Mouse (Mus musculus): ENCODE measurements at regions not wholly inside any gene's neighbourhood (a gene's known extent, or its start where the extent isn't known, plus 50 kb on each side); places are given as distances from the start of the nearest gene placed in this dataset.
A peak's percentile ranks its signal among the peaks of the same experiment; 100 is the strongest.

- Histone ChIP-seq H3K27me3 (no peaks in the 10 kb centered on the region), H3K27ac (replicated peaks) (no peak overlapping the region), H3K4me2 (replicated peaks) (no peak overlapping the region), H3K9ac (replicated peaks) (no peak overlapping the region), H3K4me3 (no peak overlapping the region), H3K9me3 (no peaks in the 10 kb centered on the region), H3K4me1 (no peaks in the 10 kb centered on the region), H3K36me3 (no peaks in the 10 kb centered on the region)
- 46% methylated on average over 4 of the region's 4 CpGs for WGBS
- ATAC-seq (replicated peaks): no peak
These were observed 408.0 kb downstream of the Prr30 start for GRCm38 (mm10) chr14:100792094-100792493.

DNA sequence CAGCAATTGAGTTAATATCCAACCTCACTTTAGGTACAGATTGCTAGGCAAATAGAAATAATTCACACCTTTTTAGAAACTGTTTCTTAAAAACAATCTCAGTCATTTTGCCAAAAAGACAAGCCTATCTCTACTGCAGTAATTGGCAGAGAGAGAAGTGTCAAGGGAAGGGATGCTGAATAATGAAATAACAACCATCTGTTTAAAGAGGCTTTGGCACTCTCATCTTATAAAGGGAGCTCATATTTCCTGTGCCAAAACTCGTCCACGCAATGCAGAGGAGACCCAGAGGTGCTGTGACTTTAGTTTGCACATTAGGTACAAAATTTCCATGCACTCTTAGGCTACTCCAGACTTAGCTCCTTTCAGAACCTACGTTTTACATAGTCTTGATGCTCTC, 418.2 kb downstream of the Prr30 start:
- 61% methylated on average over 3 of the region's 3 CpGs for WGBS
- Histone ChIP-seq H3K4me1 (peaks cover 3% of the 10 kb centered on the region; the same call in 1 of the 2 replicates), H3K27ac (replicated peaks) (no peak overlapping the region), H3K9me3 (no peaks in the 10 kb centered on the region), H3K4me2 (replicated peaks) (no peak overlapping the region), H3K9ac (replicated peaks) (no peak overlapping the region), H3K36me3 (no peaks in the 10 kb centered on the region), H3K4me3 (no peak overlapping the region), H3K27me3 (no peaks in the 10 kb centered on the region)
- peak; percentile 80 for ATAC-seq (replicated peaks)

DNA sequence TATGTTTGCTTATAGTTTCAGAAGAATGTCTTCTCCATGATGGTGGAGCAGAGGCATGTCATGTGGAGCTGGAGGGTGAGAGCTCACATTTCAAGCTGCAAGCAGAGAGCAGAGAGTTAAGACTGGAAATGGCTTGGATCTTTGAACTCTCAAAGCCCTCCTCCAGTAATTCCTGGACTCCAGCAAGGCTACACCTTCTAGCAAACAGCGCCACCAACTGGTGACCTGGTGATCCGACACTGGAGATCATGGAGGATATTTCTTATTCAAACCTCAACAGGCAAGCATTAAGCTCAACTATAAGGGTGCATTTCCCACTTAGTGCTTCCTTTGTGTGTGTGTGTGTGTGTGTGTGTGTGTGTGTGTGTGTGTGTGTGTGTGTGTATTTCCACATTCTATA, 446.2 kb downstream of the Prr30 start:
- H3K27me3 ChIP-seq: no peaks in the 10 kb centered on the region
- WGBS: 46% methylated on average over 2 of the region's 2 CpGs
- no peak for ATAC-seq (replicated peaks)
- H3K4me3 ChIP-seq: no peak overlapping the region
- H3K9me3 ChIP-seq: no peaks in the 10 kb centered on the region
- peaks cover 23% of the 10 kb centered on the region for H3K4me1 ChIP-seq
- no peak overlapping the region for H3K27ac ChIP-seq (replicated peaks)
- H3K4me2 ChIP-seq (replicated peaks): no peak overlapping the region
- no peak overlapping the region for H3K9ac ChIP-seq (replicated peaks)
- no peaks in the 10 kb centered on the region for H3K36me3 ChIP-seq

- Histone ChIP-seq H3K4me3 (no peak overlapping the region), H3K36me3 (no peaks in the 10 kb centered on the region), H3K27ac (replicated peaks) (no peak overlapping the region), H3K27me3 (no peaks in the 10 kb centered on the region), H3K9ac (replicated peaks) (no peak overlapping the region), H3K4me2 (replicated peaks) (no peak overlapping the region), H3K9me3 (no peaks in the 10 kb centered on the region), H3K4me1 (peaks cover 23% of the 10 kb centered on the region)
- ATAC-seq (replicated peaks): no peak
- WGBS: 80% methylated on average over 10 of the region's 10 CpGs
These were observed 447.4 kb downstream of the Prr30 start for GRCm38 (mm10) chr14:100752746-100753145.

DNA sequence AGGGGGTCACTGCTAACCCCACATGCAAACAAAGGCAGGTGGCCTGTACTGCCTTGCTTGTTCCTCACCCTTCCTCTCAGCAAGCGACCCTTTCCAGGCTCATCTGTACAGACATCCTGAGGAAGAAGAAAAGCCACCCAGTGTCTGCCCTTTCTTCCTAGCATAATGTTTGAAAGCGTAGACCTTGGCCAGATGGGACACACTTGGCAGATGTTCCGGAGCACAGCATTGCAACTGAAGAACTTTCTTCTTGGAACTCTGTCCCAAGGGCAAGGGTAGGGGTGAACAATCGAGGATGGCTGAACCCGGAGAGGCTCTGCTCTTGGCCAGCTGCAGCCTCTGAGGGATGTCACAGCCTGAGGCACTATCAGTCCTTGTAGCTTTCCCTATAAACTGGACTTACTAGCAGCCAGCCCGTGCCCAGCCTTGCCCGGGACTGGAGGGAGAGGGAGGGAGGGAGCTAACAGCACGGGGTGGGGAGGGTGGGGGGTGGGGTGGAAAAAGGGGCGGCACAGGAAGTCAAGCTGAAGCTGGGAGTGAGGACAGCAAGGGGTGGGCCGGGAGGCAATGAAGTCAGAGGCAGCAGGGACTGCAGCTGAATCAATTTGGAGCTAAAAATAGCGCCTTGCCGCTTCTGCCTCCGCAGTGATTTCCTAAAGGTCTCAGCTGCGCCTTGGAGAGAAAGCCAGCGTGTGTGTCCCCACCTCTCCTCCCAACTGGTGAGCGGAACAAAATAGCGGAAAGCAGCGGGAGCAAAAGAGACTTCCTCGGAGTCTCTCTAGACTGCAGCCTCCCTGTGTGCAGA, 450.2 kb downstream of the Prr30 start:
- Histone ChIP-seq H3K36me3 (no peaks in the 10 kb centered on the region), H3K27me3 (no peaks in the 10 kb centered on the region), H3K9ac (replicated peaks) (peak overlapping the region; percentile 57), H3K4me1 (peaks cover 23% of the 10 kb centered on the region), H3K4me2 (replicated peaks) (peak overlapping the region; percentile 56), H3K4me3 (peak overlapping the region; percentile 36), H3K27ac (replicated peaks) (peak overlapping the region; percentile 84), H3K9me3 (no peaks in the 10 kb centered on the region)
- peak; percentile 98 for ATAC-seq (replicated peaks)
- 12% methylated on average over 19 of the region's 19 CpGs for WGBS

DNA sequence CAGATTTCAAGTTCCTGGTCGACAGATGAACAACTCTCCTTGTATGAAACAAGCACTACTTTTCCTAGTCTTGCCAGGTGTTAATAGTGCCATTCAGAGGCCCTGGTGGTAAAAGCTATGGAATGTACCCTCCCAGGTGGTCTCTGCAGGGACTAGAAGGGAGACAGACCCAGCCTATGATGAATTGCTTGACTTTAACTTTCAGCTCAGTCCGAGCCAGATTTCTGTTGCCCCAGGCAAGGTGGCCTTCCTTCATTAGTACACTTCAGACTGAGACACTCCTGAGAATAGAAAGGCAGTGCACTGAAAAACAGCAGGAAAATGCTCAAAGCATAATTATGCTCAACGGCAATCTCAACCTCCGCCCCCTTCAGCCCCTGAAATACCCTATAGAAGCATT, 450.8 kb upstream of the Klf12 start:
- Histone ChIP-seq H3K4me2 (replicated peaks) (no peak overlapping the region), H3K4me1 (no peaks in the 10 kb centered on the region), H3K27me3 (no peaks in the 10 kb centered on the region), H3K27ac (replicated peaks) (no peak overlapping the region), H3K9me3 (no peaks in the 10 kb centered on the region), H3K9ac (replicated peaks) (no peak overlapping the region), H3K4me3 (no peak overlapping the region), H3K36me3 (no peaks in the 10 kb centered on the region)
- ATAC-seq (replicated peaks): no peak
- 48% methylated on average over 4 of the region's 4 CpGs for WGBS

DNA sequence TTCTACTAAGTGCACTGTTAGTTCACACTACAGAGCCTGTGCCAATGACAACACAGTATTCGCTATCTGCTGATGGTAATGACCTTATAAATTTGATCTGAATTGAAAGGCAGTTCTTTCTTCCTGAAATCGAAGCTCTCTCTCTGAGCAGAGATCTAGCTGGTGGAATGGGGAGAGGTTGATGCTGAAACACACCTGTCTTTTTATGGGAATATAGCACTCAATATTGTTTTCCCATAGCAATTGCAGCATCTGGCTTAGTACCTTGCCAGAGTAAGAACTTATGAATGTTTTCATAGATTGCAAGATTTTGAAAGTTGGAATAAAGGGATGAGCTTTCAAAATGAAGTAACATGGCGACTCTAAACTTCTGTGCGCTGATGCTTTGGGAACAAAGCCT, 444.0 kb upstream of the Klf12 start:
- 87% methylated on average over 4 of the region's 4 CpGs for WGBS
- no peaks in the 10 kb centered on the region for H3K27me3 ChIP-seq
- no peak overlapping the region for H3K27ac ChIP-seq (replicated peaks)
- H3K9me3 ChIP-seq: no peaks in the 10 kb centered on the region
- no peaks in the 10 kb centered on the region for H3K4me1 ChIP-seq
- no peak overlapping the region for H3K9ac ChIP-seq (replicated peaks)
- no peaks in the 10 kb centered on the region for H3K36me3 ChIP-seq
- H3K4me2 ChIP-seq (replicated peaks): no peak overlapping the region
- H3K4me3 ChIP-seq: no peak overlapping the region
- no peak for ATAC-seq (replicated peaks)

DNA sequence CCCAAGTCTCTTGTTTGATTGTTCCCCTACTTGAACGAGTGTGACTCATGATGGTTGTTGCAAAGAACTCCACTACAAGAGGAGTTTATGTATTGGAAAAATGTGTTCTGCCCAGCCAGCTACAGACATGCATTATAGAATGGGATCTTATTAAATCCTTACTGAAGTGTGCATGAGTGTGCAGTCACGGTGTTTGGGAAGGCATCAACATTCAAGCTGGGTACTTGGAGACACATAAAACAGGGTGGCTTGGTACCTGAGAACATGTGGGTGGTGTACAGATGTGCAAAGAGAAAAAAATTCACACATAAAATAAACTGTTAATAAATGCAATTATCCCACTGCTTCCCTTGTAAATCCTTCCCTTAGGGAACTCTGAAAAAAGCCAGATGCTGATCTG, 443.2 kb upstream of the Klf12 start:
- H3K27me3 ChIP-seq: no peaks in the 10 kb centered on the region

DNA sequence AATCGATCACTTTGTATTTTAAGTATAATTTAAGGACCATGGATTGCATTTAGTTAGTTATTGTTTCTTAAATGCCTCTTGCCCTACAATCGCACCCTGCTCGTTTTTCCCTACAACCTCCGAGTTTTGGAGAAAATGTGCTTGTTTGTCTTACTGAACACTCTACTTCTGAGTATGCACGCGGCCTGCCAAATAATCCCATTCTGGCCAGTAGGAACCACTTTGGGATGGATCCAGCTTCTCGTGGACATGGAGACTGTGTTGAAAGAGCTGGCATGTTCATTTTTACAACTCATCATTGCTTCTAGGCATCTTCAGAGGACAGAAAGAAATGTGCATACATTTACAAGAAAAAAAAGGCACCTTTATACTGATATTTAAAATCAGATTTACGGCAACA, 440.5 kb upstream of the Klf12 start:
- Histone ChIP-seq H3K4me2 (replicated peaks) (no peak overlapping the region), H3K27ac (replicated peaks) (no peak overlapping the region), H3K9ac (replicated peaks) (no peak overlapping the region), H3K36me3 (no peaks in the 10 kb centered on the region), H3K4me1 (0 out of 2 replicates have a peak, but pooled peaks cover 6% of the 10 kb centered on the region), H3K27me3 (no peaks in the 10 kb centered on the region), H3K4me3 (no peak overlapping the region), H3K9me3 (no peaks in the 10 kb centered on the region)
- no peak for ATAC-seq (replicated peaks)
- 74% methylated on average over 8 of the region's 8 CpGs for WGBS

More for the DNA sequence above, 443.2 kb upstream of the Klf12 start:
- Histone ChIP-seq H3K27ac (replicated peaks) (no peak overlapping the region), H3K4me2 (replicated peaks) (no peak overlapping the region), H3K9me3 (no peaks in the 10 kb centered on the region), H3K4me1 (no peaks in the 10 kb centered on the region), H3K36me3 (no peaks in the 10 kb centered on the region), H3K9ac (replicated peaks) (no peak overlapping the region), H3K4me3 (no peak overlapping the region)
- WGBS: 81% methylated on average over 2 of the region's 2 CpGs
- ATAC-seq (replicated peaks): no peak

GRCm38 (mm10) chr14:100720667-100721066, 436.2 kb upstream of the Klf12 start:
- 17% methylated on average over 1 of the region's 1 CpGs for WGBS
- Histone ChIP-seq H3K9me3 (no peaks in the 10 kb centered on the region), H3K9ac (replicated peaks) (no peak overlapping the region), H3K4me3 (no peak overlapping the region), H3K27me3 (no peaks in the 10 kb centered on the region), H3K27ac (replicated peaks) (0 out of 2 replicates have a peak overlapping the region, but pooled peaks have one; percentile 27), H3K4me2 (replicated peaks) (no peak overlapping the region), H3K36me3 (no peaks in the 10 kb centered on the region), H3K4me1 (0 out of 2 replicates have a peak, but pooled peaks cover 8% of the 10 kb centered on the region)
- peak; percentile 75 for ATAC-seq (replicated peaks)

DNA sequence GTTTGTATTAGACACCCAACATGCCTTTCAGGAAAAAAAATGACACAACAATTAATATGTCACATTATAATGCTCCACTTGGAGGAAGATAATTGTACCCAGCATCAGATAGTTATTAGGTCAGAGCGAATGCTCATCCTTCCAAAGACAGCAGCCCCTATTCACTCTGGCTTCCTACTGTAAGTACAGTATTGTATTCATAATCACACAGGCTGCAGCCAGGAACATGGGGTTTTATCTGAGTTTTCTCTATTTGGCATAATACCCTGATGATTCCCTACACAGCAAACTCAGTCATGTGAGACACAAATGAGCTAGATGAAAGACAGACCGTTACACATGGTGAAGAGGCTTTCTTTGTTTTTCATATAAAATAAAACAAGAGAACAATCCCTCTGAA, 430.5 kb upstream of the Klf12 start:
- no peak overlapping the region for H3K9ac ChIP-seq (replicated peaks)
- H3K4me3 ChIP-seq: no peak overlapping the region
- WGBS: 32% methylated on average over 2 of the region's 2 CpGs
- H3K9me3 ChIP-seq: no peaks in the 10 kb centered on the region
- peaks cover 15% of the 10 kb centered on the region for H3K4me1 ChIP-seq
- peak overlapping the region; percentile 38; the same call in 1 of the 2 replicates for H3K27ac ChIP-seq (replicated peaks)
- no peaks in the 10 kb centered on the region for H3K27me3 ChIP-seq
- H3K4me2 ChIP-seq (replicated peaks): no peak overlapping the region
- peak; percentile 51; the same call in 1 of the 2 replicates for ATAC-seq (replicated peaks)
- H3K36me3 ChIP-seq: no peaks in the 10 kb centered on the region

- Histone ChIP-seq H3K36me3 (no peaks in the 10 kb centered on the region), H3K4me2 (replicated peaks) (no peak overlapping the region), H3K9me3 (no peaks in the 10 kb centered on the region), H3K27me3 (no peaks in the 10 kb centered on the region), H3K9ac (replicated peaks) (no peak overlapping the region), H3K4me1 (peaks cover 13% of the 10 kb centered on the region), H3K4me3 (no peak overlapping the region), H3K27ac (replicated peaks) (peak overlapping the region; percentile 27)
- peak; percentile 56 for ATAC-seq (replicated peaks)
- 37% methylated on average over 4 of the region's 4 CpGs for WGBS
These were observed 429.6 kb upstream of the Klf12 start for GRCm38 (mm10) chr14:100713999-100714471.

GRCm38 (mm10) chr14:100713592-100713991, 429.1 kb upstream of the Klf12 start:
- no peak overlapping the region for H3K9ac ChIP-seq (replicated peaks)
- peak overlapping the region; percentile 27 for H3K27ac ChIP-seq (replicated peaks)
- no peaks in the 10 kb centered on the region for H3K9me3 ChIP-seq
- ATAC-seq (replicated peaks): peak; percentile 64
- H3K36me3 ChIP-seq: no peaks in the 10 kb centered on the region
- H3K27me3 ChIP-seq: no peaks in the 10 kb centered on the region
- no peak overlapping the region for H3K4me3 ChIP-seq
- H3K4me2 ChIP-seq (replicated peaks): no peak overlapping the region
- H3K4me1 ChIP-seq: peaks cover 13% of the 10 kb centered on the region
- WGBS: 25% methylated on average over 6 of the region's 6 CpGs

All from forebrain, embryonic 15.5 days (tissue).